Mouse (Mus musculus): Measurements from ENCODE around the gene Mob1a.
A peak's percentile ranks its signal among the peaks of the same experiment; 100 is the strongest.
"Not testable (repeated sequence)": the region's sequence is repeated elsewhere in the genome, so short reads cannot be mapped to it uniquely, and the experiment has no call there.

Gene Mob1a

DNA sequence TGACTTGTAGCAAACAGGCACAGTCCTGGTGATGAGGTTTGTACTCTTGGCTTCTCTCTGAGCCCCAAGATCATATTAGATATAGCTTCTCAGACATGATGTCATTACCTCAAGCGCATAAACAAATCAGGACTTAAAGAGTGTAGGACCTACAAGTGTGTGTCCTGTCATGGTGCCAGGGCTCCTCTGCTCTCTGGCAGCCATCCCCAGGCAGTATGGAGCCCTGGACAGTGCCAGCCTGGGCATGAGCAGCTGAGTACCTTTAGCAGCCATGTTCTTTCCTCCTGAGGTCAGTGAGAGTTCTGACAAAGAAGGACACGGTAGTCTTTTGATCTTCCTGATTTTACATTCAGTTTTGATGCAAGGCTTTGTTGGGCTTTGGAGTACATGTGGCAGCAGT lies 17.1 kb downstream of the Mob1a start:
- DNase-seq (ENCODE audit: low spot score in 2 of 2) = no peak

DNA sequence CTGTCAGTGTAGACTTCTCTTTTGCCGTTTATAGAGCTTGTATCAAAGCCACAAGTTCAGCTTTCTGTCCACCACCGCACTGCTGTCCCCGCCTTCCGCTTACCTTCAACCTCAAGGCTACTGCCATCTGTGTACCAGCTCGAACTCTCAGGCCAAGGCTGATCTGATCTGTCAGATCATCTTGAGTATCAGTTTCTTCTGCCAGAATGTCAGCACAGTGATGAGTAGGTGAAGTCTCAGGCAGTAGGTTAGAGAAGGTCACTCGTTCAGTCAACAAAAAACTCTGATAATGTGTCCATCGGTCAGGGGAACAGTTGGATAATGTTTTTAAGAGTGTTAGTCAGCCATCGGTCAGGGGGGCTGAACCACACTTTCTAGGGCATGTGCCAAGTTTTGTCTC lies 19.5 kb downstream of the Mob1a start:
- not testable (repeated sequence) for DNase-seq (ENCODE audit: low spot score in 2 of 2)

- DNase-seq (ENCODE audit: low spot score in 2 of 2) = no peak
Observed at GRCm38 (mm10) chr6:83347916-83348315, 22.1 kb downstream of the Mob1a start.

DNA sequence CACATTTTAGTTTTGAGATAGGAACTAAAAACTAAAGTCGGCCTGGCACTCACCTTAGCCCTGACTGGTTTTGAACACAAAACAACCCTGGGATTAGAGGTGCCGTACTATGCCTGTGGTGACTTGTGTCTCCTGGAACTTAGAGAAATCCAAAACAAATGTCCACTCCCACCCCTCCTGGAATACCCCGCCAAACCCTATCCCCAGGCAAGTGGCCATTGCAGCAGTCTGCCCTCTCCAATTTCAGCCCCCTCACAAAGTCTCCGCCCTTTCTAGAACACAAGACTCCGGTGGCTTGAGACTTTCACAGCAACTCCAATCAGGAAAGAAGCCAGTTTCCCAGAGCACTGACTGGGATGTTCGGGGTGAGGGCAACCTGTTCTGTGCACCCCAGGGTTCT lies 23.1 kb downstream of the Mob1a start, which contains the start of gene Bola3:
TSS of gene Bola3 (plus strand) at position 275 of the 400 bp plus-strand sequence.
- no peak for DNase-seq (ENCODE audit: low spot score in 2 of 2)

GRCm38 (mm10) chr6:83349274-83349958 lies 23.6 kb downstream of the Mob1a start:
- DNase-seq (ENCODE audit: low spot score in 2 of 2) = peak; percentile 38 to 88

GRCm38 (mm10) chr6:83350172-83350571 lies 24.4 kb downstream of the Mob1a start:
- DNase-seq (ENCODE audit: low spot score in 2 of 2) = no peak

GRCm38 (mm10) chr6:83350851-83351405 lies 25.1 kb downstream of the Mob1a start:
- DNase-seq (ENCODE audit: low spot score in 2 of 2) = no peak

DNA sequence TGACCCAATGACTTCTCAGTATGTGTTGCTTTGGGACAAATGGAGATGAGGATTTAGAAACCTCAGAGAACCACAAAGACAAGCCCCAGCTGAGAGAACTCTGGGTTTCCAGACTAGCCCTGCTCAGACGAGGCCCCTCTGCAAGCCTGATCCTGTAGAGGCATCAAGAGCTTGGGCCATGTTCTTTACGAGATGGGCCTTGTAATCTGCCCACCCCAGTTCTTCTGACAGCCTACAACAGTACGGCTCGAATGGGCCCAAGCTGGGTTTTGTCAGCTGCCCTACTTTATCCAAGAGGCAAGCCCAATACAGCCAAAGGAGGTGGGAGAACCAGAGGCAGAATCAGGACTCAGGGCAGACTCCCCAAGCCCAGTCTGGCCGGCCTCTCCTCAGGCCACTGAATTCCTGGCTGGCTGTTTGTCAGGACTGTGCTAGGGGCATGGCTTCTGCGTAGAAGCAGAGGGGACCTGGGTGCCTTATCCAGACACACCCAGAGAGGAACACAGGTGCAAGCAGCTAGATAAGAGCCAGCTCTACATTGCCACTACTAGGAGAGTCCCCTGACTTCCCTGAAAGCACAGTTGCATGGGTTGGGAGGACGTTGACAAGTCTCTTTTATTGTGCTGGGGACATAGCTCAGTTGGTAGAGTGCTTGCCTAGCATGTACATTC lies 25.8 kb downstream of the Mob1a start:
- no peak for DNase-seq (ENCODE audit: low spot score in 2 of 2)

DNA sequence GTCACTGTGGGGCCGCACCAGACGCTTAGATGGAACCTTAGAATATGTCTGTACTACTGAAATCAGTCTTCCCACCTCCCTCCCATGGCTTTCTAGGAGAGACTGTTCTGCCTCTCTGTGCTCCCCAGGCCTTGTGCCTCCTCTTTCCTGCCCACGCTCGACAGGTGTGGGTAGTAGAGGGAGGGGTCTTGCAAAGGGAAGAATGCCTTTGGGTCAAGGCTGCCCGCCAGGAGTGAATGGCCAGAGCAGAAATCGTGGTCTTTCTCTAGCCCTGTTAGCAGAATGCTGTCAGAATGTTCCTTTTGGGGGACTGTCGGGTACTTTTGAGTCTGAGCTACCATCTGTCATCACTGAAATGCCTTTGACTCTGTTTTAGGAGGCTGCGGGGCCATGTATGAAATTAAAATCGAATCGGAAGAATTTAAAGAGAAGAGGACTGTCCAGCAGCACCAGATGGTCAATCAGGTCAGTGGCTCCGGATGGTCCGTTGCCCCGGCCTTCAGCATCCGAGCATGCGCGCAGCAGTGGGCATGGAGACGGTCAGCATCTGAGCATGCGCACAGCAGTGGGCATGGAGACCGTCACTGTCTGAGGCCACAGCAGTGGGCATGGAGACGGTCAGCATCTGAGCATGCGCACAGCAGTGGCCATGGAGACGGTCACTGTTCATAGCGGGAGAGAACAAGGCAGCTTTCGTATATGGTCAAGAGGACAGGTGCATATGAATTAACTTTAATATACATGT lies 27.0 kb downstream of the Mob1a start:
- no peak for DNase-seq (ENCODE audit: low spot score in 2 of 2)

GRCm38 (mm10) chr6:83354856-83355781 lies 29.3 kb downstream of the Mob1a start:
- DNase-seq (ENCODE audit: low spot score in 2 of 2) = no peak

- DNase-seq (ENCODE audit: low spot score in 2 of 2) = peak in 1 of 2 experiments; percentile 85
Observed at GRCm38 (mm10) chr6:83356569-83357138, 30.8 kb downstream of the Mob1a start.

GRCm38 (mm10) chr6:83357436-83357835 lies 31.6 kb downstream of the Mob1a start:
- DNase-seq (ENCODE audit: low spot score in 2 of 2) = no peak

DNA sequence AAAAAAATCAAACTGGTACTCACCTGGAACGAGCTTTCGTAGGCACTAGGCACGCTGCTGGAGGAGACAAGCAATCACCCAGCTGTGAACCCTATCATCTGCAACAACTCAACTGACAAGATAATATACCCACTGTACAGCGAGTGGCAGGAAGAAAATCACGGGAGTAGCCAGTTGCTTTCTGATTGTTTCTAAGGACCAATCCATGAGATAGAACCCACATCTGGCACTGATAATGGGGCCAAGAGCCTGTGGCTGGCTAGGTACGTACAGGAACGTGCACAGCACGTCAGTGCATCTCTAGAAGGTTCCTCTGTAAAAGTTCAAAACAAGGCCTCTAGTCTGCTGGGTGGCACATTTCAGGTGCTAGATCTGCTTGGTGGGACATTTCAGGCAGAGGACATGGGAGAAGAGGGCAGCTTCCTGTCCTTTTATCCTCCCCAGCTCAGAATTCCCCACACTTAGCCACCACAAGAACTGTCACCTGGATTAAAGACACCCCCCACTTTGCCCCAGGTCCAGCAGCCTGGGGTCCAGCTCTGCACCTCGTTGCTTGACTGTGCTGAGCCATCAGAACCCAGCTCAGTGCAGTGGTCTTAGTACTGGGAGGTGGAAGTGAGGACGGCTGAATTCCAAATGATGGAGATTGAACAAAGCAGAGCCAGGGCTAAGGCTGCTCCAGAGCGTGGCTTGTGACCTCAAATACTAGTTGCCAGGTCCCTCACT lies 35.9 kb downstream of the Mob1a start:
- DNase-seq (ENCODE audit: low spot score in 2 of 2) = no peak

- no peak for DNase-seq (ENCODE audit: low spot score in 2 of 2)
Observed at GRCm38 (mm10) chr6:83363075-83363474, 37.3 kb downstream of the Mob1a start.

DNA sequence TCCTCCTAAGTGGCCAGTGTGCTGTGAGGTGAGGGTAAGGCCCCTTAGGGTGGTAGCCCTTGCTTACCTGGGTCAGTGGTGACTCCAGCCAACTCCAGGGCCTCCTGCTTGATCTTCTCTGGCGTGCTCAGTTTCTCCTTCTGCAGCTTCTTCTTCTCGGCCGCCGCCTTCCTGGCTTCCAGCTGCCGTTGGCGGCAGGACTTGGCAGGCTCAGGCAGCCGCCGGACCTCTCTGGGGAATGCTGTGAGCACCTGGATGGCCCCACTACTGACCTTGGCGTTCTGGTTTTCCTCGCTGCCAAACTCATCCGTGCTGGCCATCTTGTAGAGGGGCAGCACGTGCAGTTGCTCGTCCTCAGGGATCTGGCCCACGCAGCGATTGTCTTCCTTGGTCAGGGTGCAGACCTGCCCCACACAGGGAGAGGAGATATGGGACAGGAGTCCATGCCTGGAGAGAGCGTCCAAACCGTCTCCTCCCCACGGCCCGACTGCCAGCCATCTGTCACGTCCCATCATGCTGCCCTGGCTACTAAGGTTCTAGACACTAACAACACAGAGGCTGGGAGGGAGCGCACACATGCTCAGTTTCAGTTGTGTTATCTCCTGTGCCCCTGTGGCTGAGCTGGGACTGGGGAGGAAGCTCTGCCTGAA lies 44.6 kb downstream of the Mob1a start:
- no peak for DNase-seq (ENCODE audit: low spot score in 2 of 2)

GRCm38 (mm10) chr6:83371350-83371749 lies 45.5 kb downstream of the Mob1a start:
- no peak for DNase-seq (ENCODE audit: low spot score in 2 of 2)

DNA sequence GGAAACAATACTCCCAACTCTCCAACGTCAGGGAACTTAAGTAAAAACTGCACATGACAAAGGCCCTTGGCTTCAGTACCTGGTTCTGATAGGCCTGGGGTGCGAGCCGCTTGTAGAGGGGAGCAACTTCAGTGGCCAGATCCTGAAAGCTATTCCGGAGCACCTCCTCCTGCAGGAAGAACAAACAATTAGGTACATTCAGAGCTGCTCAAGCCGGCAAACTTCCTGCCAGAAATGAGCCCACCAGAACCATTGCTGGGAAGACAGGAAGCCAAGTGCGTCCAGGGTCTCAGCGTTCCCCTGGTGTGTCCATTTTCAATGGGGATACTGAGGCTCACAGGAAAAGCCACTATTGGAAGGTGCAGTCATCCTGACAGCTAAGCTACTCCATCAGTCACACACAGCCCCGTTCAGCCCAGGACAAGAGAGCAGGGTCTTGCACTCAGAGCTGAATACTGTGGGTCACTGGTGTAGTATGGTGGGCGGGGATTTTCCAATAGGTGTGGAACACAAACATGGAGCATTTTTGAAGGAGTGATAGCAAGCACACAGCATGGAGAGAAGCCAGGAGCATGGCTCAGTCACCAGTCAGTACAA lies 48.0 kb downstream of the Mob1a start:
- no peak for DNase-seq (ENCODE audit: low spot score in 2 of 2)

DNA sequence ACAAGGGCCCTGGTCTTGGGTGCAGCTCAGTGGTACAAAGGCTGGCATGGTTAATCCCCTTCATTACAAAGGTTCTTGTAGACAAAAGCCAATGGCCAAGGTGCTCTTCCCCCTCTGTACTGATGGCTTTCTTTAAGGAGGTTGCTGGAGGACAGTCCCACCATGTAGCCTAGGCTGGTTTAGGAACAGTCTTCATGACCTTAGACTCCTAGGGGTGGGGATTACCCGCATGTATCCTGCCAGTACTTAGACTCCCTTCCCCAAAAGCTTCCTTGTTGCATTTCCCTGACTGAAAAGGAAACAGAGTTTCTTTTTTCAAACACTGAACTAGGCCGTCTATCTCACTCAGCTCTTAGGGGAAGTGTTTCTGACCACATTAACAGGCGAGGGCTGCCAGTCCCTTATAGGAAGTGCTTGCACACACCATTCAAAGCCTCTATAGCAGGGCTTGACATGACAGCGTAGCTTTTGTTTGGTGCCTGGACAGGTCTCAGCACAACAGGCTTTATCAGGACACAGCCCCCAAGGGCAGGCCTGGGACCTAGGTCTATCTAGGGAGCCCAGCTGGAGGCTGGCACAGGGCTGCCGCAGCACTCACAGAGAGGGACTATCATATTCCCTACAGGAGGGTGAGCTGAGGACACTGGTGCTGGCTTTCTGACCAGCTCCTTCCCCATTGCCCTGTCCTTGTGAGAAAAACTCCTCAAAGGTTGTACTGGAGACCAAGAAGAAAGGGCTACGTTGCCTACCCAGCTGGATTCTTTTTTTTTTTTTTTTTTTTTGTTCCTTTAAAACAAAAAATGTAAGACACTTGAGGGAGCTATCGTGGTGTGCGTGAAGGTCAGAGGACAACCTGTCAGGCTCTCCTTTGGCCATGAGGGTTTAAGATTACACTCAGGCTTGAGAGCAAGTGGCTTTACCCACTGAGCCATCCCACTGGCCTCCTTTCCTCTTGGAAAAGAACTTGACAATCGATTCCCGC lies 56.0 kb downstream of the Mob1a start:
- no peak for DNase-seq (ENCODE audit: low spot score in 2 of 2)
